In genomic region chr10:121509751-121510643, GRCm38 (mm10) we compare ENCODE assay signal across 8 mouse cellular contexts. TPM values are rescaled to one million over a fixed set of nuclear protein-coding genes. Genes with fewer than 3 reads are reported as not detected.
DNase-seq lines count a peak whose midpoint lies in the region; ATAC-seq lines count a peak whose summit lies in the region.

No protein-coding gene starts in this region.

- peak overlapping the region; percentile 16 for H3K9ac ChIP-seq in heart, embryonic 12.5 days
- H3K9ac ChIP-seq in midbrain, embryonic 12.5 days (replicated peaks): no peak overlapping the region

- H3K36me3 ChIP-seq in heart, embryonic 12.5 days: no peaks in the 10 kb centered on the region
- H3K36me3 ChIP-seq in midbrain, embryonic 12.5 days: no peaks in the 10 kb centered on the region

- no peaks in the 10 kb centered on the region for H3K9me3 ChIP-seq in heart, embryonic 12.5 days (replicated peaks)
- H3K9me3 ChIP-seq in midbrain, embryonic 12.5 days: no peaks in the 10 kb centered on the region

- H3K4me2 ChIP-seq in heart, embryonic 12.5 days: peak overlapping the region; percentile 64
- H3K4me2 ChIP-seq in midbrain, embryonic 12.5 days (replicated peaks): no peak overlapping the region

- H3K4me1 ChIP-seq in heart, embryonic 12.5 days (replicated peaks): peaks cover 39% of the 10 kb centered on the region
- H3K4me1 ChIP-seq in midbrain, embryonic 12.5 days: peaks cover 27% of the 10 kb centered on the region

- H3K27me3 ChIP-seq in heart, embryonic 12.5 days (replicated peaks): no peaks in the 10 kb centered on the region
- H3K27me3 ChIP-seq in midbrain, embryonic 12.5 days: peaks cover 4% of the 10 kb centered on the region; the same call in 1 of the 2 replicates

- 6% methylated on average over 24 of the region's 24 CpGs for WGBS in heart, embryonic 12.5 days
- WGBS in midbrain, embryonic 12.5 days: 31% methylated on average over 24 of the region's 24 CpGs

- peak; percentile 17 for DNase-seq in gastrocnemius, postnatal 10 days
- DNase-seq in gastrocnemius, postnatal 25 days: no peak
- peak; percentile 68 for DNase-seq in kidney, postnatal 14 days
- no peak for DNase-seq in frontal cortex, postnatal 25 days (ENCODE audit: low spot score in 2 of 2)
- no peak for DNase-seq in right cerebral cortex, postnatal 4 days

- ATAC-seq in heart, embryonic 12.5 days (ENCODE audit: insufficient number of reproducible peaks, low FRiP score): peak; percentile 61
- ATAC-seq in midbrain, embryonic 12.5 days (ENCODE audit: low FRiP score, low read depth): peak; percentile 70
- no peak for ATAC-seq in CD4-positive, CD25-positive, alpha-beta regulatory T cell, adult 4 months

- peak overlapping the region; percentile 34; the same call in 1 of the 2 replicates for H3K27ac ChIP-seq in heart, embryonic 12.5 days (ENCODE audit: poor library complexity, severe bottlenecking)
- H3K27ac ChIP-seq in midbrain, embryonic 12.5 days (replicated peaks): no peak overlapping the region

- peak overlapping the region; percentile 20 for H3K4me3 ChIP-seq in heart, embryonic 12.5 days
- no peak overlapping the region for H3K4me3 ChIP-seq in midbrain, embryonic 12.5 days

RNA-seq across cellular contexts. Expression of gene Rassf3, which starts 33.9 kb away (rescaled TPM):
- total RNA-seq in gastrocnemius, postnatal 10 days (2021): 10 to 100 TPM; 53.4 to 54.4 TPM
- total RNA-seq in gastrocnemius, postnatal 25 days (2021): 10 to 100 TPM; 48.5 to 51.3 TPM
- 27.0 and 28.1 TPM in 2 replicates for polyA plus RNA-seq in heart, embryonic 12.5 days (2016; fragmentation: Nextera tagmentation; extraction: Ambion mirVana)
- polyA plus RNA-seq in midbrain, embryonic 12.5 days (2016; fragmentation: Nextera tagmentation; extraction: Ambion mirVana): 6.7 and 7.8 TPM in 2 replicates
- polyA plus RNA-seq in CD4-positive, CD25-positive, alpha-beta regulatory T cell, adult 4 months (2017; shearing (Covaris generic)): 1 to 10 TPM; 5.4 to 5.5 TPM

Comparison
In these comparisons a context has a peak if more than half of its experiments do, and no peak if none do; other contexts are left out.
1. DNase-seq: peak in gastrocnemius, postnatal 10 days (single experiment) and kidney, postnatal 14 days (single experiment); none in gastrocnemius, postnatal 25 days (single experiment), frontal cortex, postnatal 25 days (0 of 2) and right cerebral cortex, postnatal 4 days (single experiment).